Mouse (Mus musculus): ENCODE results near the gene Nos1. TPM values are rescaled to one million over a fixed set of nuclear protein-coding genes. Genes with fewer than 3 reads are reported as not detected.
"Not testable (repeated sequence)": the region's sequence is repeated elsewhere in the genome, so short reads cannot be mapped to it uniquely, and the experiment has no call there.

Nos1 gene
- polyA plus RNA-seq, 1 experiment, result not detected

DNA sequence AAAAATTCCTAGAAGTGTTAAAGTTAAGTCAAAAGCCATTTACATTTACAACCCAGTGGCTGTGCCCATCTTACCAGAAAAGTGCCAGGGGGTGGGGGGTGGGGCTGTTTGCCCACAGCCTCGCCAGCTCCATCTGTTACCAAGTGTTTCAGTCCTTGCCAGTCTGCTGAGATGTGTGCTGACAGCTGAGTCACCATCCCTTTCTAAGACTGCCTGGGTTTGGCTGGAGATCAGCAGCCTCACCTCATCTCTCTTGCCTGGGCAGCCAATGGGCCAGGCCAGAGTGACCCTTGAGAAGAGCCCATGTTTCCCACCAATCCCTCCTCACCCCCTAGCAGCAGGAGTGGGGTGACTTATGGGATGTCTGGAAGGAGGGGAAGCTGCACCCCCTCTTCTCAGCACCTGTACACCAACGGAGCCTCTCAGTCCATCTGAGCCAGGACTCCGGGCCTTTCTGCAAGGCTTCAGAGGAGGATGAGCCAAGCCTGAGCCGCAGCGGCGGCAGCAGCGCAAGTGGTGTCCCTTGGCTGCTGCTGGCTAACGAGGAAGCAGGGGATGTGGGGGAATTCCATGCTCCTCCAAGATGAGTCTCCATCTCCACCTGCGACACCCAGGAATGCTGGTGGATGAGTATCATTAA lies 100.2 kb downstream of the Nos1 start:
- Histone ChIP-seq H3K4me3 (replicated peaks) (no peak overlapping the region), H3K9me3 (ENCODE audit: control insufficient read depth, low read length) (peaks cover 64% of the 10 kb centered on the region), H3K36me3 (ENCODE audit: control insufficient read depth) (no peaks in the 10 kb centered on the region), H3K27me3 (ENCODE audit: control insufficient read depth) (no peaks in the 10 kb centered on the region), H3K4me1 (ENCODE audit: control insufficient read depth) (no peaks in the 10 kb centered on the region)
- TF ChIP-seq TAL1 (IDR thresholded peaks at IDR 0.05; ENCODE audit: low read length) (no peak), GATA1 (IDR thresholded peaks at IDR 0.05; ENCODE audit: low read length) (no peak)

DNA sequence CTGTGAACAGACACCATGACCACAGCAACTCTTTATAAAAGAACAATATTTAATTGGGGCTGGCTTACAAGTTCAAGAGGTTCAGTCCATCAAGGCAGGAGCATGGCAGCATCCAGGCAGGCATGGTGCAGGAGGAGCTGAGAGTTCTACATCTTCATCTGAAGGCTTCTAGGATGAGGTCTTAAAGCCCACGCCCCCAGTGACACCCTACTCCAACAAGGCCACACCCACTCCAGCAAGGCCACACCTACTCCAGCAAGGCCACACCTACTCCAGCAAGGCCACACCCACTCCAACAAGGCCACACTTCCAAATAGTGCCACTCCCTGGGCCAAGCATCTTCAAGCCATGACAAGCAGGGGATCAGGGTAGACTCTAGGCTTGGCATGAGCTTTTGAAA lies 101.6 kb downstream of the Nos1 start:
- not testable (repeated sequence) for H3K4me1 ChIP-seq (ENCODE audit: control insufficient read depth); H3K36me3 ChIP-seq (ENCODE audit: control insufficient read depth); H3K27me3 ChIP-seq (ENCODE audit: control insufficient read depth); H3K4me3 ChIP-seq (replicated peaks)
- H3K9me3 ChIP-seq (ENCODE audit: control insufficient read depth, low read length), result peaks cover 55% of the 10 kb centered on the region

DNA sequence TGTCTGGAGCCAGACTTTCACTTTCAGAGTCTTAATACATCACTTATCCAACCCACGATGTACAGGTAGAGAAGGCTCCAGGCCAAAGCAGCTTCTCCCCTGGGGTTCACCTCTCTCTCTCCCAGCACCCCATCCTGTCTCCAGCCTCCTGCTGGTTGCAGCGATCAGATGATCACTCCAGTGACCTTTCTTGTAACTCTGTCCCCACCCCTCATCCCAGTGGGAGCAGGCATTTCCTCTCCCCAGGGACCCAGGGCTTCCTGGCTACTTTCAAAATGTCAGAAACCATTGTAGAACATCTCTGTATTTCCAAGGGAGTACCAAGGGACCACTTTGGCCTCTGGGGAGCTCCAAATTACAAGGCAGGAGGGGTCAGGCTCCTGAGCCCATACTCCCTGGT lies 104.2 kb downstream of the Nos1 start:
- TF ChIP-seq GATA1 (IDR thresholded peaks at IDR 0.05; ENCODE audit: low read length), result no peak
- no peak for TF ChIP-seq TAL1 (IDR thresholded peaks at IDR 0.05; ENCODE audit: low read length)
- Histone ChIP-seq H3K36me3 (ENCODE audit: control insufficient read depth) (no peaks in the 10 kb centered on the region), H3K4me1 (ENCODE audit: control insufficient read depth) (no peaks in the 10 kb centered on the region), H3K4me3 (replicated peaks) (no peak overlapping the region), H3K27me3 (ENCODE audit: control insufficient read depth) (no peaks in the 10 kb centered on the region), H3K9me3 (ENCODE audit: control insufficient read depth, low read length) (peaks cover 34% of the 10 kb centered on the region)

- no peak for TF ChIP-seq TAL1 (IDR thresholded peaks at IDR 0.05; ENCODE audit: low read length)
- Histone ChIP-seq H3K27me3 (ENCODE audit: control insufficient read depth) (no peaks in the 10 kb centered on the region), H3K36me3 (ENCODE audit: control insufficient read depth) (no peaks in the 10 kb centered on the region), H3K4me3 (replicated peaks) (no peak overlapping the region), H3K4me1 (ENCODE audit: control insufficient read depth) (no peaks in the 10 kb centered on the region), H3K9me3 (ENCODE audit: control insufficient read depth, low read length) (peaks cover 12% of the 10 kb centered on the region)
Observed at GRCm38 (mm10) chr5:117888126-117888525, 107.3 kb downstream of the Nos1 start.

DNA sequence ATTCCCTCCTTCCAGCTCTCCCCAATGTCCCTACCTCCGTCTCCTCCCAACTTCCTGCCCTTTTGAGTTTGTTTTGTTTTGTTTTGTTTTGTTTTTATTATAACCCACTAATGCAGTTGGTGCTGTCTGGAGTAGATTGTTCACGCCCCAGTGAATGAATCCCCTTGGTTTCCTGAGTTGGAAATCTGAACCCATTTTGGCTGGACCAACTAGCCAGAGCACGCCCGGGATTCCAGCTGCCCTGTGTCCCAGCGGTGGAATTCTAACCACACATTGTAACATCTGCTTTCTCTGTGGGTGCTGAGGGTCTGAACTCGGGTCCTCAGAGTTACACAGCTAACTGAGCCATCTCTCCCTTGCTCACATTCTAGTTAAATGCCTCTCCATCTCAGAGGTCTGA lies 108.1 kb downstream of the Nos1 start:
- Histone ChIP-seq H3K4me3 (replicated peaks) (no peak overlapping the region), H3K27me3 (ENCODE audit: control insufficient read depth) (no peaks in the 10 kb centered on the region), H3K36me3 (ENCODE audit: control insufficient read depth) (no peaks in the 10 kb centered on the region), H3K4me1 (ENCODE audit: control insufficient read depth) (no peaks in the 10 kb centered on the region), H3K9me3 (ENCODE audit: control insufficient read depth, low read length) (peaks cover 8% of the 10 kb centered on the region)
- no peak for TF ChIP-seq GATA1 (IDR thresholded peaks at IDR 0.05; ENCODE audit: low read length)
- TF ChIP-seq TAL1 (IDR thresholded peaks at IDR 0.05; ENCODE audit: low read length), result no peak

- no peaks in the 10 kb centered on the region for H3K36me3 ChIP-seq (ENCODE audit: control insufficient read depth)
- no peaks in the 10 kb centered on the region for H3K27me3 ChIP-seq (ENCODE audit: control insufficient read depth)
- H3K4me1 ChIP-seq (ENCODE audit: control insufficient read depth), result no peaks in the 10 kb centered on the region
- peaks cover 5% of the 10 kb centered on the region for H3K9me3 ChIP-seq (ENCODE audit: control insufficient read depth, low read length)
- no peak overlapping the region for H3K4me3 ChIP-seq (replicated peaks)
- TF ChIP-seq TAL1 (IDR thresholded peaks at IDR 0.05; ENCODE audit: low read length), result no peak
- TF ChIP-seq GATA1 (IDR thresholded peaks at IDR 0.05; ENCODE audit: low read length), result no peak
Observed at GRCm38 (mm10) chr5:117889571-117889970, 108.7 kb downstream of the Nos1 start.

DNA sequence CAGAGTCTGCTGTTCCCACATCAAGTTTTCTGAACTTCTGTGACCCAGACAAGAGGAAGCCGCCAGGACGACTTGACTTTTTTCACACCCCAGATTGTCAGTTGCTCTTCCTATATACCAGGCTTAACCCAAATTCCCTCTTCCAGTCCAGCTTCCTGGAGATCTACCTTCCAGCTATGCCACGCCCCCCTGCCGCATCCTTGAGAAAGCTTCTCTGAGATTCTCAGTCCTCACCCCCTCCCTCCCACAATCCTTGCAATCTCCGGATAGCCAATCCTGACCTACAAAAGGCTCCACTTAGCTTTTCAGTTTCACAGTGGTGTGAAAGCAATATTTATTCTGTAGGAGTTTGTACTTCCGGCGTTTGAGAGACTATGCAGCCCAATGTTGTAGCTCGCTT lies 110.0 kb downstream of the Nos1 start:
- Histone ChIP-seq H3K36me3 (ENCODE audit: control insufficient read depth) (no peaks in the 10 kb centered on the region), H3K9me3 (ENCODE audit: control insufficient read depth, low read length) (peaks cover 4% of the 10 kb centered on the region), H3K4me3 (replicated peaks) (no peak overlapping the region), H3K27me3 (ENCODE audit: control insufficient read depth) (no peaks in the 10 kb centered on the region), H3K4me1 (ENCODE audit: control insufficient read depth) (no peaks in the 10 kb centered on the region)
- TF ChIP-seq TAL1 (IDR thresholded peaks at IDR 0.05; ENCODE audit: low read length) (no peak), GATA1 (IDR thresholded peaks at IDR 0.05; ENCODE audit: low read length) (no peak)

DNA sequence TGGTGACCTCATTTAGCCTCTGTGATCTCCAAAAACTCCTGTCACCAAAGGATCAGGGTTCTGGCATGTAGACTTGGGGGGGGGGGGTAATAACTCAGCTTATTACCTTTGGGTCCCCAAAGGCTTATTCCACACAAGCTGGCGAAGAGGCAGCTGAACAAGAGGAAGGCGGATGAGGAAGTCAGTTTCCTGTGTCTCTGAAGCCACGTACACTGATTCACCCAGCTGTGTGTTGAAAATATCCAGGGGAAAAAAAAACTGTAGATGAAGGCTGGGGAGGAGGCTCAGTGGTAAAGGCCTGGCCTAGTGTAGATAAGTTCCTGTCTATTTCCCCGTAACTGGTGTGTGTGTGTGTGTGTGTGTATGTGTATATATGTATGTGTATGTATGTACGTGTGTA lies 110.7 kb downstream of the Nos1 start:
- Histone ChIP-seq H3K36me3 (ENCODE audit: control insufficient read depth) (no peaks in the 10 kb centered on the region), H3K9me3 (ENCODE audit: control insufficient read depth, low read length) (peaks cover 9% of the 10 kb centered on the region), H3K4me1 (ENCODE audit: control insufficient read depth) (no peaks in the 10 kb centered on the region), H3K4me3 (replicated peaks) (no peak overlapping the region), H3K27me3 (ENCODE audit: control insufficient read depth) (no peaks in the 10 kb centered on the region)
- TF ChIP-seq TAL1 (IDR thresholded peaks at IDR 0.05; ENCODE audit: low read length) (no peak), GATA1 (IDR thresholded peaks at IDR 0.05; ENCODE audit: low read length) (no peak)

GRCm38 (mm10) chr5:117894050-117894449 lies 113.2 kb downstream of the Nos1 start:
- Histone ChIP-seq H3K4me1 (ENCODE audit: control insufficient read depth) (no peaks in the 10 kb centered on the region), H3K36me3 (ENCODE audit: control insufficient read depth) (no peaks in the 10 kb centered on the region), H3K27me3 (ENCODE audit: control insufficient read depth) (no peaks in the 10 kb centered on the region), H3K4me3 (replicated peaks) (no peak overlapping the region), H3K9me3 (ENCODE audit: control insufficient read depth, low read length) (peaks cover 12% of the 10 kb centered on the region)
- TF ChIP-seq GATA1 (IDR thresholded peaks at IDR 0.05; ENCODE audit: low read length) (no peak), TAL1 (IDR thresholded peaks at IDR 0.05; ENCODE audit: low read length) (no peak)

Data from erythroblast, embryonic 14.5 days (primary cell).